Mouse (Mus musculus) kidney, adult 2 months (tissue): Measurements from ENCODE around the gene Saa3. TPM values are rescaled to one million over a fixed set of nuclear protein-coding genes. Genes with fewer than 3 reads are reported as not detected.
A peak's percentile ranks its signal among the peaks of the same experiment; 100 is the strongest.

ENCODE experiments used
- DNase-seq: peaks from one replicate; pipeline ENCODE4 v3.0.0; 2021
- H3K27ac ChIP-seq: fragments of 200-500 bp; 2 replicates; pipeline ENCODE4 v1.5.1; 2012; ENCODE audit warnings: low read depth, low read length, control low read depth, inconsistent platforms; ENCODE audit not compliant: insufficient read depth
- H3K27me3 ChIP-seq: fragments of 200-500 bp; replicated peaks from 2 replicates; pipeline ENCODE4 v1.6.1; 2012; ENCODE audit warnings: mild to moderate bottlenecking, moderate library complexity, low read length, inconsistent platforms; ENCODE audit not compliant: control insufficient read depth, insufficient read depth
- H3K36me3 ChIP-seq: fragments of 200-500 bp; 2 replicates; pipeline ENCODE4 v1.6.1; 2012; ENCODE audit warnings: mild to moderate bottlenecking, moderate library complexity, low read length, inconsistent platforms; ENCODE audit not compliant: control insufficient read depth, insufficient read depth
- H3K4me1 ChIP-seq: fragments of 200-500 bp; 2 replicates; pipeline ENCODE4 v1.6.1; 2011; ENCODE audit warnings: low read length; ENCODE audit not compliant: control insufficient read depth, insufficient read depth
- H3K4me3 ChIP-seq: fragments of 200-500 bp; 2 replicates; pipeline ENCODE4 v1.5.1; 2011; ENCODE audit warnings: mild to moderate bottlenecking, low read depth, low read length, control low read depth; ENCODE audit not compliant: insufficient read depth
- CTCF ChIP-seq: fragments of 200-500 bp; conservative IDR thresholded peaks from 2 replicates; pipeline ENCODE4 v1.5.1; 2011; ENCODE audit warnings: low read depth, mild to moderate bottlenecking, control low read depth, low read length, moderate library complexity, mixed read lengths; ENCODE audit not compliant: insufficient read depth, insufficient read length
- POLR2A ChIP-seq: fragments of 200-500 bp; IDR thresholded peaks from one replicate; pipeline ENCODE4 v1.6.1; 2011; ENCODE audit warnings: low read depth, low read length, control low read depth
- WGBS: fragments of 180-500 bp; shearing (Covaris S2); methylation state at CpG from one replicate; pipeline ENCODE4 v1.1.7; 2018; 5-methylcytosine and 5-hydroxymethylcytosine counted together
- polyA plus RNA-seq: library from polyadenylated mRNA; depleted of rRNA; stranded (reverse); fragments of >200 nt; gene quantifications from 2 replicates; pipeline ENCODE4 v1.2.3, GENCODE M21; 2012

Saa3 gene
- polyA plus RNA-seq, 1 experiment, result 0.17 TPM

- H3K27me3 ChIP-seq, result no peaks in the 10 kb centered on the region
- H3K4me1 ChIP-seq, result peaks cover 7% of the 10 kb centered on the region; the same call in 1 of the 2 replicates
- DNase-seq, result peak; percentile 66
- no peak for TF ChIP-seq CTCF
- no peak for TF ChIP-seq POLR2A
- no peaks in the 10 kb centered on the region for H3K36me3 ChIP-seq
- H3K27ac ChIP-seq, result no peak overlapping the region
- no peak overlapping the region for H3K4me3 ChIP-seq
- 43% methylated on average over 3 of the region's 3 CpGs for WGBS
Measured at GRCm38 (mm10) chr7:46723849-46724248, 8.3 kb upstream of the Saa3 start.

GRCm38 (mm10) chr7:46723354-46723753, 7.9 kb upstream of the Saa3 start:
- TF ChIP-seq CTCF, result no peak
- no peak for TF ChIP-seq POLR2A
- H3K4me3 ChIP-seq, result no peak overlapping the region

GRCm38 (mm10) chr7:46720460-46720859, 5.0 kb upstream of the Saa3 start:
- H3K4me3 ChIP-seq, result no peak overlapping the region
- peaks cover 7% of the 10 kb centered on the region; the same call in 1 of the 2 replicates for H3K4me1 ChIP-seq
- no peaks in the 10 kb centered on the region for H3K27me3 ChIP-seq
- 86% methylated on average over 9 of the region's 9 CpGs for WGBS
- DNase-seq, result no peak
- H3K36me3 ChIP-seq, result no peaks in the 10 kb centered on the region
- H3K27ac ChIP-seq, result no peak overlapping the region
- TF ChIP-seq CTCF, result no peak
- no peak for TF ChIP-seq POLR2A

More at GRCm38 (mm10) chr7:46723354-46723753, 7.9 kb upstream of the Saa3 start:
- no peaks in the 10 kb centered on the region for H3K27me3 ChIP-seq
- no peak for DNase-seq
- no peak overlapping the region for H3K27ac ChIP-seq
- peaks cover 7% of the 10 kb centered on the region; the same call in 1 of the 2 replicates for H3K4me1 ChIP-seq
- WGBS, result 68% methylated on average over 6 of the region's 6 CpGs
- no peaks in the 10 kb centered on the region for H3K36me3 ChIP-seq

GRCm38 (mm10) chr7:46719526-46719925, 4.0 kb upstream of the Saa3 start:
- no peaks in the 10 kb centered on the region for H3K27me3 ChIP-seq
- H3K36me3 ChIP-seq, result no peaks in the 10 kb centered on the region
- DNase-seq, result peak; percentile 45
- no peak overlapping the region for H3K4me3 ChIP-seq
- 51% methylated on average over 7 of the region's 7 CpGs for WGBS
- peaks cover 7% of the 10 kb centered on the region; the same call in 1 of the 2 replicates for H3K4me1 ChIP-seq
- no peak overlapping the region for H3K27ac ChIP-seq
- TF ChIP-seq POLR2A, result no peak
- no peak for TF ChIP-seq CTCF

- 84% methylated on average over 7 of the region's 7 CpGs for WGBS
- no peaks in the 10 kb centered on the region for H3K36me3 ChIP-seq
Measured at GRCm38 (mm10) chr7:46718591-46719270, 3.2 kb upstream of the Saa3 start.

GRCm38 (mm10) chr7:46716897-46717296, 1.4 kb upstream of the Saa3 start:
- Histone ChIP-seq H3K27ac (no peak overlapping the region), H3K27me3 (no peaks in the 10 kb centered on the region), H3K4me3 (no peak overlapping the region), H3K4me1 (no peaks in the 10 kb centered on the region), H3K36me3 (no peaks in the 10 kb centered on the region)
- 28% methylated on average over 5 of the region's 5 CpGs for WGBS
- peak; percentile 61 for DNase-seq
- no peak for TF ChIP-seq POLR2A
- no peak for TF ChIP-seq CTCF

More at GRCm38 (mm10) chr7:46718591-46719270, 3.2 kb upstream of the Saa3 start:
- H3K4me1 ChIP-seq, result no peaks in the 10 kb centered on the region
- DNase-seq, result no peak
- H3K27ac ChIP-seq, result no peak overlapping the region
- no peak for TF ChIP-seq CTCF
- TF ChIP-seq POLR2A, result no peak
- no peak overlapping the region for H3K4me3 ChIP-seq
- H3K27me3 ChIP-seq, result no peaks in the 10 kb centered on the region

- no peak for TF ChIP-seq POLR2A
- peak; percentile 72 for TF ChIP-seq CTCF
- WGBS, result 29% methylated on average over 6 of the region's 6 CpGs
Measured at GRCm38 (mm10) chr7:46714518-46714917, 982 bp downstream of the Saa3 start.

More at GRCm38 (mm10) chr7:46714518-46714917, 982 bp downstream of the Saa3 start:
- no peak overlapping the region for H3K27ac ChIP-seq
- H3K4me3 ChIP-seq, result no peak overlapping the region
- H3K4me1 ChIP-seq, result no peaks in the 10 kb centered on the region
- DNase-seq, result peak; percentile 59
- H3K27me3 ChIP-seq, result no peaks in the 10 kb centered on the region
- no peaks in the 10 kb centered on the region for H3K36me3 ChIP-seq
